Mouse (Mus musculus) cerebellum, adult 11 months (tissue): ENCODE measurements around the gene Rsph6a.
"Not testable (repeated sequence)": the region's sequence is repeated elsewhere in the genome, so short reads cannot be mapped to it uniquely, and the experiment has no call there.

Source experiments
- DNase-seq: peaks from one replicate; pipeline ENCODE4 v3.0.0; 2022

Gene Rsph6a

DNA sequence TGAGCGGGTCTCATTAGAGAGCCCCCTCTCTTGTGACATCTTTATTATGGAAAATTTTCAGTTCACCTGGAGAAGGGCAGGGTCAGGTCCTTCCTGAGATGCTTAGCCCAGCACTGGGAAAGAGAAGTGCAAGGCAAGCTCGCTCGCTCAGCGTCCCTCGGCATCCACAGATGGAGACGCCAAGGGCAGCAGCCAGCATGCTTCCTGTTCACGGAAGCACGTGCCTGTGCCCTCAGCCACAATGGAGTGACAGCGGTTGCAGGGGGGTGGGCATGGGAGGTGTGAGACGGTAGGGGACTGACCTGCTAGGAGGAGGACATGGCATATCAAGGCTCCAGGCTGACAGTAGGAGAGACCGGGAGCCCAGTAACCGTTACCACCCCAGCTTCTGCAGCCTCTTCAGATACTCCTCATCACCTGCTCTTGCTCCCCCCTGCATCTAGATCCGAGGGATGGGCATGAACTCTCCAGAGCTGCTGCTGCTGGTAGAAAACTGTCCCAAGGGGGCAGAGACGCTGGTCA is 6.4 kb upstream of the Rsph6a start:
- no peak for DNase-seq

DNA sequence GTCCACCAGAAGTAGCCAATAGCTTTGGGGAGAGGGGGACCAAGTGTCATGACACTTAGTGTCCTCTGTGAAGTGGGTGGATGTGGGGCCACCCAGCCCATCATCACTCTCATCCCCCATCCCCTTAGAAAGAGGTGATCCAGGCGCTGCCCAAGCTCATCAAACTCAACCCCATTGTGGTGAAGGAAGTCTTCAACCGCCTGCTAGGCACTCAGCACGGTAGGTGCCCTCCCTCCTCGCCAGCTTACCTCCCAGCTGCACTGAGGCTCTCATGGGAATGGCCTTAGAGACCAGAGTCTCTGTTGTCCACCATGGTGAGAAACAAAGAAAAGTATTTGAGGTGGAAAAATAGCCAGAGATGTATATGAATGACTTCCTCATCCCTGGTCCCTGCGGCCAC is 5.2 kb upstream of the Rsph6a start:
- no peak for DNase-seq

DNA sequence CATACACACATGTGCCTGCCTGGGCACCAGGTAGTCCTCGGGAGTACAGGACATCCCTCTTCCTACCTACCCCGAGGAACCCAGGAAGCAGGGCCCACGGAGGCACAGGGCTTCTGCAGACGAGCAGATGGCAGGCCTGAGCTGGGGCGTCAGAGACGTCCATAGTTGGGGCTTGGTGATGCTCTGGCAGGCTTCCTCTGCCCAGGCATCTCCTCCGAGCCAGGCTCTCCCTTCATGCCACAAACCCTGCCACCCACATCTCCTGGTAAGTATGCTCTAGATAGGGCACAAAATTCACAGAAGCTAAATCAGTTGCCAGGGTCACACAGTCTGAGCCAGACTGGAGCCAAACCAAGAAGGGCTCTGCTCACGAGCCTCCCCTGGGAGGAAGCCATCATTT is 4.3 kb upstream of the Rsph6a start:
- no peak for DNase-seq

GRCm38 (mm10) chr7:19051161-19051560 is 3.3 kb upstream of the Rsph6a start:
- DNase-seq, result no peak

DNA sequence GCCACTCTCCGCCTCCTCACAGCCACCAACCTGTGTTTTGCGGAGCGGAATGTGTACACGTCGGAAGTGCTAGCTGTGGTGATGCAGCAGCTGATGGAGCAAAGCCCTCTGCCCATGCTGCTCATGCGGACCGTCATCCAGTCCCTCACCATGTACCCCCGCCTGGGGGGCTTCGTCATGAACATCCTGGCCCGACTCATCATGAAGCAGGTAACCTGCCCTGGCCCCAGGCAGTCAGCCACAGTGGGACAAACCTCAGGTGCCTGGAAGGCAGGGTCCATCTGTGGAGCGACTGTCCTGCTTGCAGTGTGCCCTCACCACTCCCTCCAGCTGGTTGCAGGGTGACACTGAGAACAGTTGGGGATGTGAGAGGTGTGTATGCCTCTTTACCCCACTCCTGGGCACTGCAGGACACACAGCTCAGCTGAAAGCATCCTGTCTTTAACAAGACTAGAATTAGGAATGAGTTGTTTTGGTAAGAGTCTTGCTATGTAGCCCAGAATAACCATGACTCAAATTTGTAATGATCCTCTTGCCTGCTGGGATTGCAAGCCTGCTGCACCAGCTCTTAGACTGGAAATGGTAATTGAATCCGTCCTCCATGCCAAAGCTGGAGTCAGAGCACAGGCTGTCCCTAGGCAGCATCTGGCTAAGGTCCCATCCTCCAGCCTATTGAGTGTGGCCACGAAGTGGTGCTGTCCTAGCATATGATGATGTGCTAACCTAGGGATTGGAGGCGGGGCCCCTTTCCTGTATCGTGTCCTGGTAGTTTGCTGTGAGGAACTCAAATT is 1.9 kb upstream of the Rsph6a start:
- DNase-seq, result no peak

DNA sequence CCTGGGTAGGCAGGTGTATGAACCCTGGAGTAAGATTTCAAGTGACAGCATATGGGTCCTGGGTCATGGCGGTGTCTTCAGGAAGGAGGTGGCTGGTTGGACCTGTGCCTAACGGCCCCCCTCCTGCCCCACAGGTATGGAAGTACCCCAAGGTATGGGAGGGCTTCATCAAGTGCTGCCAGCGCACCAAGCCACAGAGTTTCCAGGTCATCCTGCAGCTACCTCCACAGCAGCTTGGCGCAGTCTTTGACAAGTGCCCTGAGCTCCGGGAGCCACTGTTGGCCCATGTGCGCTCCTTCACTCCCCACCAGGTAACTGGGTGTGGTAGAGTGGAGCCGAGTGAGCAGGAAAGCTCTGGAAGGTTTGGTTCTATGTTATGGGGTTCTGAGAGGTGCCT is 1.4 kb upstream of the Rsph6a start:
- no peak for DNase-seq

DNA sequence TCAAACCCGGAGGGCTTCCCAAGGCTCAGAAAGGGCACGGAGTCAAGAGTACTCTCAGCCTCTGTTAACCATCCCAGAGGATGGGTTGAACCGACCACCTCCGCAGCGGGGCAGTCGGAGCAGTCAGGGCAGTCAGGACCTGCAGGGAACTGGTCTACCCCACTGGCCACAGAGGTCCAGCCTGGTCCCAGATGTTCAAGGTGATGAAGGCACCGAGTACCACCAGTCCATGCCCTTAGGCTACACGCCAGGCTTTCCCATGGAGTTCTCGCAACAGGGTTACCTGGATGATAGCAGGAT is 237 bp downstream of the Rsph6a start:
- DNase-seq, result no peak

GRCm38 (mm10) chr7:19055108-19055507 is 618 bp downstream of the Rsph6a start:
- no peak for DNase-seq

GRCm38 (mm10) chr7:19057405-19057804 is 2.9 kb downstream of the Rsph6a start:
- DNase-seq, result no peak

- DNase-seq, result no peak
These were observed 11.4 kb downstream of the Rsph6a start for GRCm38 (mm10) chr7:19065896-19066295.

- no peak for DNase-seq
These were observed 12.6 kb downstream of the Rsph6a start for GRCm38 (mm10) chr7:19067063-19067462.

- DNase-seq, result no peak
These were observed 13.4 kb downstream of the Rsph6a start for GRCm38 (mm10) chr7:19067935-19068334.

GRCm38 (mm10) chr7:19068707-19069106 is 14.2 kb downstream of the Rsph6a start:
- DNase-seq, result no peak

DNA sequence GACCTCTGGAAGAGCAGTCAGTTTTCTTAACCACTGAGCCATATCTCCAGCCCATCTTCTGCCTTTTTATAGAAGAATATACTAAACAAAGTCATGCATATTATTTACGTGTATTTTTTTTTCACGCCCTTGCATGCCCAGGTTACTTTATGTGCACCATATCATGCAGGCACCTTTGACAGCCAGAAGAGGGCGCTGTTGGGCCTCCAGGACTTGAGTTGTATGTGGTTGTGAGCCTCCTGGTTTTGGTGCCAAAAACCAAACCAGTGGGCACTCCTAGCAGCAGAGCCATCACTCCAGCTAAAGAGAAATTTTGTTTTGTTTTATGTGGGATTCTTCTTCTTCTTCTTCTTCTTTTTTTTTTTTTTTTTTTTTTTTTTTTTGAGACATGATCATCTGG is 15.0 kb downstream of the Rsph6a start:
- DNase-seq, result no peak

DNA sequence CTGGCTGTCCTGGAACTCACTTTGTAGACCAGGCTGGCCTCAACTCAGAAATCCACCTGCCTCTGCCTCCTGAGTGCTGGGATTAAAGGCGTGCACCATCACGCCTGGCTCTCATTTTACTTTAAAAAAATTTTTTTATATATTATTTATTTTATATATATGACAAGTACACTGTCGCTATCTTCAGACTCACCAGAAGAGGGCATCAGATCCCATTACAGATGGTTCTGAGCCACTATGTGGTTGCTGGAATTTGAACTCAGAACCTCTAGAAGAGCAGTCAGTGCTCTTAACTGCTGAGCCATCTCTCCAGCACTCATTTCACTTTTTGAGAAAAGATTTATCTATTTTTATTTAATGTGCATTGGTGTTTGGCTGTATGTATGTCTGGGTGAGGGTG is 16.5 kb downstream of the Rsph6a start:
- DNase-seq, result not testable (repeated sequence)

- no peak for DNase-seq
These were observed 19.0 kb downstream of the Rsph6a start for GRCm38 (mm10) chr7:19073504-19073903.

DNA sequence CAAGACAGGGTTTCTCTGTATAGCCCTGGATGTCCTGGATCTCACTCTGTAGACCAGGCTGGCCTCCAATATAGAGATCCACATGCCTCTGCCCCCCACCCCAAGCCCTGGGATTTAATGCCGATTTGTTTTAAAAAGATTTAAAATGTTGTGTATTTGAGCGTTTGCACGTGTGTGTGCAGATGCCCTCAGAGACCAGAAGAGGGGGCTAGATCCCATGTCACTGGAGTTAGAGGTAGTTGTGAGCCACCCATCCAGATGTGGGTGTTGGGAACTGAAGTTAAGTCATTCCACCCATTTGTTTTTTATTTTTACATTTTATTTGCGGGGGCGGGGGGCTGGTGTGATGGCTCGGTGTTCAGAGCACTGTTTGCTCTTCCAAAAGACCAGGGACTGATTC is 20.0 kb downstream of the Rsph6a start:
- no peak for DNase-seq

DNA sequence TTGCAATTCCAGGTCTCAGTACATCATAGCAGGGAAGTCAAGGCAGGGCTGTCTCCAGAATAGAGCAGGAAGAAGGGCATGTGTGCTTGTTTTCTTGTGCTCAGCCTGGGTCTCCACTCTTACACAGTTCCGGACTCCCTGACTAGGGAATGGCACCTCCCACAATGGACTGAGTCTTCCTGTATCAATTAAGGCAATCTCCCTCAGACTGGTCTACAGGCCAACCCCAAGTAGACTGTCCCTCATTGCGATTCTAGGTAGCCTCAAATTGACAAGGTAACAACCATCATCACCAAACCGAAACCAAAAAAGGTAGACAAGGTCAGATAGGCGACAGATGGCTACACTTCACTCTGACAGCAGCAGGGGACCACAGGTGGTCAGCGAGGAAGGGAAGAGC is 20.7 kb downstream of the Rsph6a start:
- no peak for DNase-seq

DNA sequence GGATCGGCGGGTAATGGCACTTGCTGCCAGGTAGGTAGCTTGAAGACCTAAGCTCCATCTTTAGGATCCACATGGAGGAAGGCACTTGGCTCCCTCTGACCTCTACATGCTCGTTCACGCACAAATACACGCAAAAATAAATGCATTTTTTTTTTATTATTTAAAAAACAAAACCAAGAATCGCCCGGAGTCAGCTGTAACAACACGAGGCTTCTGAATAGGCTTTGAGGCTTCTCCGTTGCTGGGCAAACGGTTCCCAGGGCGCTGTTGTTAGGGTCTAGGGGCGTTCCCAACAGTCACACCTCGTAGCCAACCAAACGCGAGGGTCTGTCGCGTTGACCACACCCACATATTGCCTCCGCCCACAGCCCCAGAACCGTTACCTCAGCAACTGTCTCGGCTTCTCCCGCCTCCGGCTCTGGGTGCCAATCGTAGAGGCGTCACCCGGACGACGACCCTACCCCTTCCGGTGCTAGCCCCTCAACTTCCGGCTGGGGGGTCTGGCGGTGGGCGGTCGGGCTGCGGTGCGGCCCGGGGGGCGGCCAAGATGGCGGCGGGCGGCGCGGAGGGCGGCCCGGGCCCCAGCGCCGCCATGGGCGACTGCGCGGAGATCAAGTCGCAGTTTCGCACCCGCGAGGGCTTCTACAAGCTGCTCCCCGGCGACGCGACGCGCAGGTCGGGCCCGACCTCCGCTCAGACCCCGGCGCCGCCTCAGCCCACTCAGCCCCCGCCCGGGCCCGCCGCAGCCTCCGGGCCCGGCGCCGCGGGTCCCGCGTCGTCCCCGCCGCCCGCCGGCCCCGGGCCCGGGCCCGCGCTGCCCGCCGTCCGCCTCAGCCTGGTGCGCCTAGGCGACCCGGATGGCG is 21.5 kb downstream of the Rsph6a start, which contains the start of gene Dmwd:
TSS of gene Dmwd (plus strand) at position 505 of the 863 bp plus-strand sequence.
- peak; percentile 89 for DNase-seq

GRCm38 (mm10) chr7:19076586-19076991 is 22.1 kb downstream of the Rsph6a start:
- no peak for DNase-seq

DNA sequence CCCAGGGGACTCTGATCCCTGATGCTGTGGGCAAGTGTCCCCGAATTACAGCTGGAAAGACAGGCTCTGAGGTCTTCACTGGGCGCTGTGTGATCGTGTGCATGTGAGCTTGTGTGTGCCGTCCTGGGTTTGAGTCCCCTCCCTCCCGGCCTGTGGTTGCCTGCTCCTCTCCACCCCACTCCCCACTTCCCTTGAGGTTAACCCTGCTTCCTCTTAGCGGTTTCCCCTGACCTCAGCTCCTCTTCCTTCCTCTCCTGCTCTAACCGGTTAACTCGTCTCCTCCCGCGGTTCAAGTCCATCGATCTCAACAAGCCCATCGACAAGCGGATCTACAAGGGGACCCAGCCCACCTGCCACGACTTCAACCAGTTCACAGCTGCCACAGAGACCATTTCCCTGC is 23.3 kb downstream of the Rsph6a start:
- no peak for DNase-seq

DNA sequence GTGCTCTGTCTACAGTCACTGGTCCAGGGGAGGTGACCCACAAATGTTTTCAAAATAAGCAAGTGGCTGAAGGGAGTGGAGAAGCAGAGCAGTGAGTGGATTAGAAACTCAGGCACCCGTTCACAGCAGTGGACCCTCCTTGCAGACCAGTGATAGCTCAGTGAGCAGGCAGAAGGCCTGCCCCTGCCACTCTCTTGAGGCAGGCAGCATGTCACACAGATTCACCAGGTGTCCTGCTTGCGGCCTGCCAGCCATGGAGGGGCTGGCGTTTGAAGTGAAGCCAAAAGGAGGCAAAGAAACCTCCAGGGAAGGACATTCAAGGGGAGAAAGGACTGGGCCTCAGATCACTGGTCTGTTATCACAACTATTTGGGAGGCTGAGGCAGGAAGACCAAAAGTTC is 24.2 kb downstream of the Rsph6a start:
- no peak for DNase-seq

GRCm38 (mm10) chr7:19080451-19080950 is 26.0 kb downstream of the Rsph6a start:
- DNase-seq, result no peak

DNA sequence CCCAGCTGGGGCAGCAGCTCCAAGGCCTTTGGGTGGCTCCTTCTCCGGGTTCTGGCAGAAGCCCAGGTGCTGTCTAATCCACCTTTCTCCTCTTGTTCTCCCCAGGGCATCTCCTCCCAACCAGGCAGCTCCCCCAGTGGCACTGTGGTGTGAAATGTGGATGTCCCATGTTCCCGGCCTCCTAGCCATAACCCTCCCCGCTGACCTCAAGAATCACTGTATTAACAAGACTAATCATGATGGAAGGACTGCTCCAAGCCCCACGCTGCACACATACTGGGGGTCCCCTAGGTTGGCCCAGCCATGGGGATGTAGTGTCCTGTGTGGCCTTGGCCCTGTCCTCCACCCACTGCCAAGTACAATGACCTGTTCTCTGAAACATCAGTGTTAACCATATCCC is 27.7 kb downstream of the Rsph6a start:
- DNase-seq, result no peak
